Mouse (Mus musculus) stomach, postnatal 0 days (tissue): ENCODE results near the gene Cerk.
"Not testable (repeated sequence)": the region's sequence is repeated elsewhere in the genome, so short reads cannot be mapped to it uniquely, and the experiment has no call there.

Source experiments
- CTCF ChIP-seq: IDR thresholded peaks from 2 replicates; pipeline ENCODE4 v1.5.1; 2016; ENCODE audit warnings: antibody characterized with exemption, low read depth, mild to moderate bottlenecking, moderate library complexity
- EP300 ChIP-seq: optimal IDR thresholded peaks from 2 replicates; pipeline ENCODE3; 2016; ENCODE audit warnings: antibody characterized with exemption

GRCm38 (mm10) chr15:86212193-86212592 is 26.3 kb upstream of the Cerk start:
- TF ChIP-seq CTCF, EP300: not testable (repeated sequence)
